Mouse (Mus musculus): ENCODE data around the gene Rfc2. TPM values are rescaled to one million over a fixed set of nuclear protein-coding genes. Genes with fewer than 3 reads are reported as not detected.
A peak's percentile ranks its signal among the peaks of the same experiment; 100 is the strongest.

Gene Rfc2
- total RNA-seq, 2 experiments from 2014 or later: 75.2 to 78.2 TPM

DNA sequence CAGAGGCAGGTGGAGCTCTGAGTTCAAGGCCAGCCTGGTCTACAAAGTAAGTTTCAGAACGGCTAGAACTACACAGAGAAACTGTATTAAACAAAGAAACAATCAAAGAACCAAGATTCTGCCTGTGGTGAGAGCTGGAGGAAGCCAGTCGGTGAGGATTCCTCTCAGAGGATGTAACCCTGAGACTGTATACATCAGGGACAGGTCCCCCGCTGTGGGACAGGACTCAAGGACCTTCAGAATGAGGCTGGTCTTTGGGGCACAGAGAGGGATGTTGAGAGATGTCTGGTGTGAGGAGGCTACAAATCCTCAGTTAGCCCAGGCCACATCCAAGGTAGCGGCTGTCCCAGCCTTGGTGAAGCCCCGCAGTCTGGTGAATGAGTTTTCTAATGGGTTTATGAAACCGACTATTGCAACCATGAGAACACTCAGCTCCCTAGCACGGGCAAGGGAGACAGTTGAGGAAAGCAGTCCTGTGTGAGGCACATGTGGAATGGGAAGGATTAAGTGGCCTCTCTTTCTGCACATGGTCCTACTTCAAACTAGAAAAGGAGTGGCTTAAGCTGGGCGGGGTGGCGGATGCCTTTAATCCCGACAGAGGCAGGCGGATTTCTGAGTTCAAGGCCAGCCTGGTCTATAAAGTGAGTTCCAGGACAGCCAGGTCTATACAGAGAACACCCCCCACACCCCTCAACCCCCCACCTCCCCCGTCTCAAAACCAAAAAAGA is 28.9 kb downstream of the Rfc2 start:
- no peak for DNase-seq

DNA sequence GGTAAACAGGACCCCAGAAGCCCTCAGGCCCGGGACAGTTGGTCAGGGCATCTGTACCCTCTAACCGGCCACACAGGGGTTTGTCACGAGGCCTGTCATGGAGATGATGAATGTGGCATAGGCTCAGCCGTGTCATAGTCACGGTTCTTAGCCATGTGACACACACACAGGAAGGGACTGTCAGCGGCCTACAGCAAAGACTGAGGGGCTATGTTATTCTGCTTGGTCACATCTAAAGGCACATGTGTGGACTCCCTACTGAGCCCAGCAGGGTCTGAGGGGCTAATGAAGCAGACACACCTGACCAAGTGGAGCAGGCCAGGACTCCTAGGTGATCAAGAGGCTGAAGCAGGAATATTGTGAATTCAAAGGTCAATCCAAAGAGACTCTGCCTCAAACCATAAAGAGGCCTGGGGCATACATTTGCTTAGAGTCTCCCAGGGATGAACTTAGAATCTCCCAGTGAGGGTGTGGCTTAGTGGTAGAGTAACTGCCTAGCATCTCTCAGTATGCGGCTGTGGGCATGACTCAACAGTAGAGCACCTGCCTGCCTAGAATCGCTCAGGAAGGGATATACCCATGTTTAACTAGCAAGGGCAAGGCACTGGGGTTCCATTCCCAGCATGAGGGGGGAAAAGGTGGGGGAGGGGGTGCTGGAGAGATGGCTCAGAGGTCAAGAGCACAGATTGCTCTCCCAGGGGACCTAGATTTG is 30.8 kb downstream of the Rfc2 start:
- DNase-seq: no peak

- DNase-seq: no peak
These were observed 32.6 kb downstream of the Rfc2 start for GRCm38 (mm10) chr5:134613727-134614126.

- no peak for DNase-seq
These were observed 33.1 kb downstream of the Rfc2 start for GRCm38 (mm10) chr5:134614296-134614695.

DNA sequence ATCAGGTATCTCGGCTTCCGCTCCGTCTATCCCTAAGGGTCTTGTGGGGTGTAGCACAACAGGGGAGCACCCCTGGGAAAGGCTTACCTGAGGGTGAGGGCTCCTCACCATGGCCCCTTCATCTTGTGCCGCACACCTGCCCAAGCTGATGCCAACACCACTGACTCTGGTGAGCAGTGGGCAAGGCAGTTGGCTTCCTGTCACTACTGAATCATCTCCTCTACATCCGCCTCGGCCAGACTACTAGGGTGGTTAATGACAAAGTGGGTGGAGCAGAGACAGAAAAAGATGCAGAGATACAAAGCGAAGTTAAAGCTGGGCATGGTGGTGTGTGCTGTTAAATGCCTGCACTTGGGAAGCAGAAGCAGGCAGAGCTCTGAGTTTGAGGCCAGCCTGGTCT is 33.6 kb downstream of the Rfc2 start, which contains the start of gene Lat2:
Gene Lat2 (minus strand): TSS at position 224 of the 400 bp plus-strand sequence.
- no peak for DNase-seq

GRCm38 (mm10) chr5:134615380-134615779 is 34.2 kb downstream of the Rfc2 start:
- DNase-seq: no peak

GRCm38 (mm10) chr5:134615780-134616179 is 34.6 kb downstream of the Rfc2 start:
- DNase-seq: no peak

DNA sequence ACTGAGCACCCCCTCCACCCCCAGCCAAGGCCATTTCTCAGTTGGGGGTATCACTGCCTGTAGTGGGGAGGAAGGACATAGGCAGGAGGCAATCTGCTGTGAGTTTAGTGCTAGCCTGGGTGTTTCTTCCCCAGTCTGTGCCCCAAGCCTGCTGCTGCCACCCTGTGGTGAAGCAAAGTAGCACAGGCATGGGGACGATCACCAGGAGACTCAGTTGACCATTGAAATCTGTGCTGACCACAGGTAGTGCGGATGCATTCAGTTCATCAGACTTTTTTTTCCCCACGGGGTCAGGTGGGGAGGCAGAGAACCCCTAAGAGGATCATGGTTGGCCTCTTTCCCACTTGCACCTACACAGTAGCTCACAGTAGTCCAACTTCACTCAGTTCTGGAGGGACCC is 35.9 kb downstream of the Rfc2 start:
- peak; percentile 81 for DNase-seq

- DNase-seq: no peak
These were observed 39.3 kb downstream of the Rfc2 start for GRCm38 (mm10) chr5:134620457-134620856.

- no peak for DNase-seq
These were observed 40.0 kb downstream of the Rfc2 start for GRCm38 (mm10) chr5:134621099-134621640.

- no peak for DNase-seq
These were observed 40.9 kb downstream of the Rfc2 start for GRCm38 (mm10) chr5:134622069-134622468.

- DNase-seq: no peak
These were observed 48.3 kb downstream of the Rfc2 start for GRCm38 (mm10) chr5:134629508-134629907.

- no peak for DNase-seq
These were observed 49.7 kb downstream of the Rfc2 start for GRCm38 (mm10) chr5:134630835-134631234.

DNA sequence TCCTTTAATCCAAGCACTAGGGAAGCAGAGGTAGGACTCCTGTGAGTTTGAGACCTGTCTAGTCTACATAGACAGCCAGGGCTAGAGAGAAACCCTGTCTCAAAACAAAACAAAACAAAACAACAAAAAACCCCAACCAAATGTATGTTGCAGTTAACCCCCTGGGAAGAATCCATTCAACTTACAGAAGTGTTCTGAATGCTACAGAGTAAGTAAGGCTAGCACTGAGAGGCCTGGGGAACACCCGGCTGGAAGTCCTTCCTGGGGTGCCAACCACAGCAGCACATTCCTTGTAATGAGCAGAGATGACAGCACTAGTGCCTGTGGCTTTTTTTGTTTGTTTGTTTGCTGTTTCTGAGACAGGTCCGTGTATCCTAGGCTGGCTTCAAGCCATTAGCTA is 51.7 kb downstream of the Rfc2 start:
- DNase-seq: no peak

DNA sequence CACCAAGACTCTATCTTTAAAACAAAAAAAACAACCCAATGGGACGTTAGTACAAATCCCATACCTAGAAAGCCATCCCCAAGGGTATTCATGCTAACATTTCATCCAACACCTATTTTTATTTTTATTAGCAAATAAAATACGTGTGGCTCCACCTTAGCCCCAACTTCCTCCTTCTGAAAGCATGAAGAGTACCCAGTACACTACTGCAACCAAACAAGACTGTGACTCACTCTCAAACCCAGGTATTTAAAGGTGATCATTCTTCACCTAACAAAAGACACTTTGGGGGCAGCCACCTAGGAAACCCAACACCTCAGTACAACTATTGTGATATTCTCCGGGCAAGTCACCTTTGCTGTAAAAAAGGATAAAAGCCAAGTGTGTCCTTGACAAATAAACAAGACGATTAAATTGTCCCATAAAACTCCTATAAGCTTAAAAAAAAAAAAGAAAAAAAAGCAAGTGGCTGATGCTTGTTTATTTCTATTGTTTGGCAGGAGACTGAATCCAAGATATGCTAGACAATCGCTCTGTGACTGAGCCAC is 56.7 kb downstream of the Rfc2 start:
- DNase-seq: no peak

- no peak for DNase-seq
These were observed 57.5 kb downstream of the Rfc2 start for GRCm38 (mm10) chr5:134638461-134639268.

DNA sequence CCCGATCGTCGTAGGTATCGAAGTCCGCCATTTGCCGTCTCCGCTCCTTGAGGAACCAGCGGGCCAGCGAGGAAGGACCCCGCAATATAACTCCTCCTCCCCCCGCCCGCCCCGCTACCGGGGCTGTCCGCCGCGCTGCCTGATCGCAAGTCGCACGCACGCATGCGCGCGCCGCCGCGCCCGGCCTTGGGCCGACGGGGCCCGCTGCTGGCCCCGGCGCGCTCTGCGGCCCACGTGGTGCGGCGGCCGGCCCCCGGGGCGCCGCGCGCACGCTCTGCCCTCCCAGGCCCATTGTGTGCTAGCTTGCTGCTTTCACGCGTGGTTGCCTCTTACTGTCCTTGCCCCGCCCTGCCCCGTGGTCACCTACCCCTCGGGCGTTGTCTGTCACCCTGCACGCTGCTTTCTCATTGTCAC is 58.1 kb downstream of the Rfc2 start, which contains the start of gene Eif4h:
Gene Eif4h (minus strand): TSS at position 222 of the 414 bp plus-strand sequence.
- DNase-seq: peak; percentile 98

DNA sequence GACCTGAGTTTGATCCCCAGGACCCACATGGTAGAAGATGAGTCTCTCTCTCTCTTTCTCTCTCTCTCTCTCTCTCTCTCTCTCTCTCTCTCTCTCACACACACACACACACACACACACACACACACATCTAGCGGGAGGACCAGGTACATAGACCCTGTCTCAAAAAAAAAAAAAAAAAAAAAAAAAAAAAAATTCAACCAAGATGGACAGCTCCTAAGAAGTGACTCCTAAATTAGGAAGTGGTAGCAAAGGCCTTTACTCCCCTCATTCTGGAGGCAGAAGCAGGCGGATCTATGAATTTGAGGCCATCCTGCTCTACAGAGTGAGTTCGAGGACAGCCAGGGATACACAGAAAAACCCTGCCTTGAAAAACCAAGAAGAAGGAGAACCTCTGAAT is 59.2 kb downstream of the Rfc2 start:
- no peak for DNase-seq

GRCm38 (mm10) chr5:134644121-134644520 is 63.0 kb downstream of the Rfc2 start:
- DNase-seq: no peak

GRCm38 (mm10) chr5:134644643-134645118 is 63.5 kb downstream of the Rfc2 start:
- peak; percentile 33 for DNase-seq

DNA sequence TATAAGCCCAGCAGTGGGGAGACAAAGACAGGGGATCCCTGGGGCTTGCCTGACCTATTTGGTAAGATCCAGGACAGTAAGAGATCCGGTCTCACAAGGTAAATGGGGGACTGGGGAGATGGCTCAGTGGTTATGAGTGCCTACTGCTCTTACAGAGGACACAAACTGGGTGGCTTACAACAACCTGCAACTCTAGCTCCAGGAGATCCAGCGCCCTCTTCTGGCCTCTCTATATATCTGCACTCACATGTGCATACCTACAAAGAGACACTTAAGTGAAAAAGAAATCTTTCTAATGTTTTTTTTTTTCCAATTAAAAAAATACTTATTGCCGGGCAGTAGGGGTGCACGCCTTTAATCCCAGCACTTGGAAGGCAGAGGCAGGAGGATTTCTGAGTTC is 65.3 kb downstream of the Rfc2 start:
- DNase-seq: no peak

- DNase-seq: no peak
These were observed 66.2 kb downstream of the Rfc2 start for GRCm38 (mm10) chr5:134647394-134647793.
